Comparison of ENCODE assay signal across 11 mouse cellular contexts in the genomic region with DNA sequence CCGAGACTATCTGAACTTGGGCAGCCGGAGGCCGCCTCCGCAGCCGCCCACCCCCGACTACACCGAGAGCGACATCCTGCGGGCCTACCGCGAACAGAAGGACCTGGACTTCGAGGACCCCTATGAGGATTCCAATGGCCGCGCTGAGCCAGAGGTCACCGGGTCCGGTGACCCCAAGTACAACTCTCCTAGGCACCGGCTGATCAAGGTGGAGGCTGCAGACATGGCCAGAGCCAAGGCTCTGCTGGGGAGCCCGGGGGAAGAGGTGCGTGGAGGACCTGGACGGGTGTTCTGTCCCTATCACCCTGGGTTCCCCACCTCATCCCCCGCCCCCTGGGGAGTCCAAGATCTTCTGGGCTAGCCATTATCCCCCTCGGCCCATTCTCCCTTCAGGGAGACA. TPM values are rescaled to one million over a fixed set of nuclear protein-coding genes. Genes with fewer than 3 reads are reported as not detected.
DNase-seq lines count a peak whose midpoint lies in the region; ATAC-seq lines count a peak whose summit lies in the region.
"Had no signal": no experiment of that assay in that cellular context is flagged by ENCODE, and none has a peak within 500 bp of the region (broad histone marks: within the 10 kb centered on the region; RNA-seq: fewer than 3 reads in every experiment).

No protein-coding gene starts in this region.

- no peaks in the 10 kb centered on the region for H3K9me3 ChIP-seq in heart, embryonic 10.5 days
- no peaks in the 10 kb centered on the region for H3K9me3 ChIP-seq in lung, embryonic 16.5 days (ENCODE audit: control insufficient read depth, low read length)
- H3K9me3 ChIP-seq in hindbrain, embryonic 16.5 days (ENCODE audit: control insufficient read depth, low read length) = no peaks in the 10 kb centered on the region
- no peaks in the 10 kb centered on the region for H3K9me3 ChIP-seq in stomach, embryonic 15.5 days

- H3K4me1 ChIP-seq in heart, embryonic 10.5 days = peaks cover 51% of the 10 kb centered on the region
- H3K4me1 ChIP-seq in lung, embryonic 16.5 days (replicated peaks; ENCODE audit: control insufficient read depth, insufficient read depth, low read length) = peaks cover 11% of the 10 kb centered on the region; the same call in 1 of the 2 replicates
- peaks cover 29% of the 10 kb centered on the region for H3K4me1 ChIP-seq in hindbrain, embryonic 16.5 days (ENCODE audit: control insufficient read depth, insufficient read depth, low read depth, low read length)
- H3K4me1 ChIP-seq in stomach, embryonic 15.5 days = peaks cover 18% of the 10 kb centered on the region

- ATAC-seq in lung, embryonic 16.5 days (ENCODE audit: low read depth) = no peak
- no peak for ATAC-seq in hindbrain, embryonic 16.5 days
- no peak for ATAC-seq in stomach, embryonic 15.5 days (ENCODE audit: insufficient read depth, low FRiP score, low read depth)

- 0 out of 2 replicates have a peak overlapping the region, but pooled peaks have one; percentile 99 for H3K4me2 ChIP-seq in lung, embryonic 16.5 days (ENCODE audit: low read depth, low read length)
- peak overlapping the region; percentile 86 for H3K4me2 ChIP-seq in hindbrain, embryonic 16.5 days (ENCODE audit: low read length)
- peak overlapping the region; percentile 92 for H3K4me2 ChIP-seq in stomach, embryonic 15.5 days

- H3K36me3 ChIP-seq in heart, embryonic 10.5 days = peaks cover 14% of the 10 kb centered on the region
- no peaks in the 10 kb centered on the region for H3K36me3 ChIP-seq in lung, embryonic 16.5 days (ENCODE audit: control insufficient read depth, insufficient read depth, low read length)
- peaks cover 9% of the 10 kb centered on the region; the same call in 1 of the 2 replicates for H3K36me3 ChIP-seq in hindbrain, embryonic 16.5 days (ENCODE audit: control insufficient read depth, insufficient read depth, low read length)
- peaks cover 8% of the 10 kb centered on the region for H3K36me3 ChIP-seq in stomach, embryonic 15.5 days

- H3K4me3 ChIP-seq in heart, embryonic 10.5 days = peak overlapping the region; percentile 65
- no peak overlapping the region for H3K4me3 ChIP-seq in lung, embryonic 16.5 days (ENCODE audit: low read length)
- peak overlapping the region; percentile 69 for H3K4me3 ChIP-seq in hindbrain, embryonic 16.5 days (ENCODE audit: low read length)
- no peak overlapping the region for H3K4me3 ChIP-seq in stomach, embryonic 15.5 days (replicated peaks)

- H3K9ac ChIP-seq in lung, embryonic 16.5 days (ENCODE audit: low read length) = no peak overlapping the region
- H3K9ac ChIP-seq in hindbrain, embryonic 16.5 days (ENCODE audit: low read depth, low read length) = peak overlapping the region; percentile 91
- no peak overlapping the region for H3K9ac ChIP-seq in stomach, embryonic 15.5 days

- 32% methylated on average over 22 of the region's 22 CpGs for WGBS in heart, embryonic 10.5 days
- WGBS in lung, embryonic 16.5 days = 27% methylated on average over 22 of the region's 22 CpGs
- 20% methylated on average over 22 of the region's 22 CpGs for WGBS in hindbrain, embryonic 16.5 days
- WGBS in stomach, embryonic 15.5 days = 40% methylated on average over 22 of the region's 22 CpGs

- peak overlapping the region; percentile 79; the same call in 1 of the 2 replicates for H3K27ac ChIP-seq in heart, embryonic 10.5 days
- H3K27ac ChIP-seq in lung, embryonic 16.5 days (ENCODE audit: low read length) = no peak overlapping the region
- no peak overlapping the region for H3K27ac ChIP-seq in hindbrain, embryonic 16.5 days (ENCODE audit: low read depth, low read length)
- no peak overlapping the region for H3K27ac ChIP-seq in stomach, embryonic 15.5 days

- H3K27me3 ChIP-seq in heart, embryonic 10.5 days (ENCODE audit: insufficient read depth, poor library complexity, severe bottlenecking) = peaks cover 29% of the 10 kb centered on the region
- peaks cover 12% of the 10 kb centered on the region for H3K27me3 ChIP-seq in lung, embryonic 16.5 days (ENCODE audit: control insufficient read depth, insufficient read depth, low read depth, low read length)
- H3K27me3 ChIP-seq in hindbrain, embryonic 16.5 days (replicated peaks; ENCODE audit: control insufficient read depth, insufficient read depth, low read length) = no peaks in the 10 kb centered on the region
- H3K27me3 ChIP-seq in stomach, embryonic 15.5 days (replicated peaks) = 0 out of 2 replicates have a peak, but pooled peaks cover 2% of the 10 kb centered on the region

- DNase-seq in heart, embryonic 10.5 days (ENCODE audit: low spot score) = no peak
- DNase-seq in heart, adult 18-20 months = no peak
- no peak for DNase-seq in lung, postnatal 25 days (ENCODE audit: low spot score)
- no peak for DNase-seq in retina, postnatal 1 day
- no peak for DNase-seq in gastrocnemius, adult 8-10 months (ENCODE audit: low spot score in 2 of 2)
- DNase-seq: adrenal gland, postnatal 25 days; right cerebral cortex, postnatal 25 days had no signal

RNA-seq across cellular contexts. Expression of a gene that starts 1.2 kb away (rescaled TPM):
- 11.3 and 15.2 TPM in 2 replicates for polyA plus RNA-seq in heart, embryonic 10.5 days (2016; fragmentation: Nextera tagmentation; extraction: Ambion mirVana)
- 1 to 10 TPM; 1.1 to 1.9 TPM for total RNA-seq in heart, adult 18-20 months (2021)
- polyA plus RNA-seq in lung, embryonic 16.5 days (2015; fragmentation: Nextera tagmentation; extraction: Ambion mirVana) = 6.8 and 7.3 TPM in 2 replicates
- 177 and 182 TPM in 2 replicates for polyA plus RNA-seq in hindbrain, embryonic 16.5 days (2015; fragmentation: Nextera tagmentation; extraction: Ambion mirVana)
- polyA plus RNA-seq in stomach, embryonic 15.5 days (2015; fragmentation: Nextera tagmentation; extraction: Ambion mirVana) = 10.4 and 11.1 TPM in 2 replicates
- total RNA-seq in gastrocnemius, adult 8-10 months (2022) = under 1 TPM in 2 of 4 experiments, not detected in 2; 0.31 TPM
- total RNA-seq: megakaryocyte-erythroid progenitor cell, adult 5-6 weeks had no signal

RNA-seq across cellular contexts. Expression of a gene that starts 12.6 kb away (rescaled TPM):
- polyA plus RNA-seq in heart, embryonic 10.5 days (2016; fragmentation: Nextera tagmentation; extraction: Ambion mirVana) = 20.9 and 24.4 TPM in 2 replicates
- 1 to 10 TPM; 7.5 to 8.6 TPM for total RNA-seq in heart, adult 18-20 months (2021)
- polyA plus RNA-seq in lung, embryonic 16.5 days (2015; fragmentation: Nextera tagmentation; extraction: Ambion mirVana) = 25.5 and 27.3 TPM in 2 replicates
- 20.5 and 23.2 TPM in 2 replicates for polyA plus RNA-seq in hindbrain, embryonic 16.5 days (2015; fragmentation: Nextera tagmentation; extraction: Ambion mirVana)
- polyA plus RNA-seq in stomach, embryonic 15.5 days (2015; fragmentation: Nextera tagmentation; extraction: Ambion mirVana) = 22.0 and 24.8 TPM in 2 replicates
- total RNA-seq in gastrocnemius, adult 8-10 months (2022) = 1 to 10 TPM; 7.0 to 9.1 (median 8.1) TPM

RNA-seq across cellular contexts. Expression of a gene that starts 14.9 kb away (rescaled TPM):
- polyA plus RNA-seq in heart, embryonic 10.5 days (2016; fragmentation: Nextera tagmentation; extraction: Ambion mirVana) = 8.4 and 23.2 TPM in 2 replicates
- not detected for total RNA-seq in heart, adult 18-20 months (2021)
- polyA plus RNA-seq in lung, embryonic 16.5 days (2015; fragmentation: Nextera tagmentation; extraction: Ambion mirVana) = 4.5 and 6.8 TPM in 2 replicates
- polyA plus RNA-seq in hindbrain, embryonic 16.5 days (2015; fragmentation: Nextera tagmentation; extraction: Ambion mirVana) = 227 and 252 TPM in 2 replicates
- polyA plus RNA-seq in stomach, embryonic 15.5 days (2015; fragmentation: Nextera tagmentation; extraction: Ambion mirVana) = 9.8 and 11.7 TPM in 2 replicates
- total RNA-seq in gastrocnemius, adult 8-10 months (2022) = not detected
- total RNA-seq: megakaryocyte-erythroid progenitor cell, adult 5-6 weeks had no signal

RNA-seq across cellular contexts. Expression of a gene that starts 19.0 kb away (rescaled TPM):
- polyA plus RNA-seq in heart, embryonic 10.5 days (2016; fragmentation: Nextera tagmentation; extraction: Ambion mirVana) = 0.25 and 0.72 TPM in 2 replicates
- total RNA-seq in heart, adult 18-20 months (2021) = 1 to 10 TPM in 1 of 2 experiments, under 1 TPM in 1; 0.69 to 1.1 TPM
- polyA plus RNA-seq in lung, embryonic 16.5 days (2015; fragmentation: Nextera tagmentation; extraction: Ambion mirVana) = 2.0 and 2.8 TPM in 2 replicates
- 6.3 and 7.2 TPM in 2 replicates for polyA plus RNA-seq in hindbrain, embryonic 16.5 days (2015; fragmentation: Nextera tagmentation; extraction: Ambion mirVana)
- polyA plus RNA-seq in stomach, embryonic 15.5 days (2015; fragmentation: Nextera tagmentation; extraction: Ambion mirVana) = 4.1 TPM in 2 replicates
- total RNA-seq in gastrocnemius, adult 8-10 months (2022) = not detected

RNA-seq across cellular contexts. Expression of a gene that starts 22.2 kb away (rescaled TPM):
- 3.9 TPM in 2 replicates for polyA plus RNA-seq in heart, embryonic 10.5 days (2016; fragmentation: Nextera tagmentation; extraction: Ambion mirVana)
- total RNA-seq in heart, adult 18-20 months (2021) = 1 to 10 TPM; 2.4 TPM
- 6.1 and 8.3 TPM in 2 replicates for polyA plus RNA-seq in lung, embryonic 16.5 days (2015; fragmentation: Nextera tagmentation; extraction: Ambion mirVana)
- 6.9 and 8.7 TPM in 2 replicates for polyA plus RNA-seq in hindbrain, embryonic 16.5 days (2015; fragmentation: Nextera tagmentation; extraction: Ambion mirVana)
- polyA plus RNA-seq in stomach, embryonic 15.5 days (2015; fragmentation: Nextera tagmentation; extraction: Ambion mirVana) = 6.1 and 6.9 TPM in 2 replicates
- total RNA-seq in gastrocnemius, adult 8-10 months (2022) = 1 to 10 TPM; 3.9 to 4.3 (median 3.9) TPM

Comparison
In these comparisons a context has a peak if more than half of its experiments do, and no peak if none do; other contexts are left out.
1. H3K4me3 ChIP-seq: peak in heart, embryonic 10.5 days (single experiment) and hindbrain, embryonic 16.5 days (single experiment); none in lung, embryonic 16.5 days (single experiment) and stomach, embryonic 15.5 days (single experiment).
2. RNA of a gene that starts 1.2 kb away (polyA plus RNA-seq): 177 to 182 TPM in hindbrain, embryonic 16.5 days; 11.3 to 15.2 TPM in heart, embryonic 10.5 days, 10.4 to 11.1 TPM in stomach, embryonic 15.5 days and 6.8 to 7.3 TPM in lung, embryonic 16.5 days; every median in the first group is over 10 times any median in the second.
3. Peak in every context shown above with its lines, with median percentiles within 50 percentile points of each other: H3K4me2 ChIP-seq.